Mouse (Mus musculus): ENCODE results near the gene Chst3.
"Not testable (repeated sequence)": the region's sequence is repeated elsewhere in the genome, so short reads cannot be mapped to it uniquely, and the experiment has no call there.

DNA sequence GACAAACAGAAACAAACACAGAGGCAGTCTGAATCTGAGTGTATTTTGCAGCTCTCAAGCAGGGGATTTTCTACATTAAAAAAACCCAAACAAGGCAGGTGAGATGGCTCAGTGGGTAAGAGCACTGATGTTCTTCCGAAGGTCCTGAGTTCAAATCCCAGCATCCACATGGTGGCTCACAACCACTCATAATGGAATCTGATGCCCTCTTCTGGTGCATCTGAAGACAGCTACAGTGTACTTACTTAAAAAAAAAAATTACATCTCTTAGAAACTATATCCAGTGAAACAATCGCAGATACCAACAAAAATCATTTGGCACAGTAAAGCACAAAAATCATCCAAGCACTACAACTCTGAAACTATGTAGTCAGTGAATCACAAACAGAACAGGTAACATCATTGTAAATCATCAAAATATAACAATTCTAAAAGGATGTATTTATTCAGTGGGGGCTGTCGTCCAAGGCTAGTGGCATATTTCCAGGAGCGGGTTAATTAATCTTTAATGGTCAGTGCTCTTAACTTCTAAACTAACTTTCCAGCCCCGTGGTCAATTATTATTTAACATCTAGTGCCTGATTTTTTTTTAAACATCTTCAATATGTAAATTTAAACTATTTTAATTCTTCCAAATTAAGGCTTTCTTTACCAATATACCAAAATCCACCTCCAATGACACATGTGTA lies 2.7 kb upstream of the Chst3 start:
- not testable (repeated sequence) for TF ChIP-seq CTCF (IDR thresholded peaks at IDR 0.05; ENCODE audit: control insufficient read depth, insufficient read depth, insufficient read length); MYOD1 (IDR thresholded peaks at IDR 0.05; ENCODE audit: control insufficient read depth, insufficient read length, low read depth); USF1 (IDR thresholded peaks at IDR 0.05; ENCODE audit: low read depth); MAX (IDR thresholded peaks at IDR 0.05); MYOG (IDR thresholded peaks at IDR 0.05; ENCODE audit: control insufficient read depth, extremely low read depth, insufficient read length); CEBPB (IDR thresholded peaks at IDR 0.05; ENCODE audit: low read depth)

Measured in C2C12 (cell line).